Mouse (Mus musculus) embryonic fibroblast, embryonic 13.5 days (primary cell): ENCODE results near the gene Eppin.

ENCODE experiments used
- CTCF ChIP-seq: IDR thresholded peaks from 2 replicates; pipeline ENCODE4 v1.5.1; 2011; ENCODE audit warnings: mild to moderate bottlenecking, control low read depth, low read length, moderate library complexity, borderline replicate concordance; ENCODE audit not compliant: insufficient read depth
- POLR2A ChIP-seq: IDR thresholded peaks from 2 replicates; pipeline ENCODE4 v1.6.1; 2011; ENCODE audit warnings: low read depth, mild to moderate bottlenecking, control low read depth, low read length, moderate library complexity

DNA sequence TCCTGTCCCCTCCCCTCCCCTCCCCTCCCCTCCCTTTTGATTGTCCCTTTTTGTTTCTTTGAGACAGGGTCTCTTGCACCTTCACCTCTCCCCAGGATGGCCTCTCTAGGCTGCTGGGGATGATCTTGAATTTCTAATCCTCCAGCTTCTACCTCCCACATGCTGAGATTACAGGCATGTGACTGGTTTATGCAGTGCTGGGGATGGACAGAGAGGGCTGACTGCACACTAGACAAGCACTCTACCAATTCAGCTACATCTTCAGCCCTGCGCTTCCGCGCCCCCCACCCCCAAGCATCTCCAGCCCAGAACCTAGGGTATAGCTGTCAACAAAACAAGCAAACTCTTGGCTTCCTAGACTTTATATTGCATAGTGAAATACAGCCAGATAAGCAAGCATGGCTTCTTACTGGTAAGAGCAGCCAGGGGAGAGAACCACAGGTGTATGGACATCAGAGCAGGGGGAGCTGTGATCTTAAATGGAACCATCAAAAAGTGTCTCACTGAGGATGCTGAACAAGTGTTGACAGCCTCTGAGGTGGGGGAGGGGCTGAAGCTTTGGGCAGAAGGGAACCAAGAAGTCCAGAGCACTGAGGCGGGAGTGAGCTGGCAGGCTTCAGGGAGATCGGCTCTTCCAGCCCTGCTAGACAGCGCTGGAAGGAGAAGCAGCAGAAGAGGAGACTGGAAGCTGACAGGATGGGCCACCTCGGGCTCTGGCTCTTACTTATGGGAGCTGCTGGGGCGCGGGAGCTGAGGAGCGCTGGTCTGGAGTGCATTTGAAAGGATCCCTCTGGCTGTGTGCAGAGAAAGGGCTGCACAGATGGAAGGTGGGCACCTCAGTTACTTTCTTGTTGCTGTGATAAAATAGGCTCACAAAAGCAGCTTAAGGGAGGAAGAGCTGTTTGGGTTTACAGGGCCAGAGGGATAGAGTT, 43.2 kb downstream of the Eppin start:
- TF ChIP-seq POLR2A = no peak
- no peak for TF ChIP-seq CTCF
